Mouse (Mus musculus): ENCODE data around the gene Sipa1l3. TPM values are rescaled to one million over a fixed set of nuclear protein-coding genes. Genes with fewer than 3 reads are reported as not detected.

The Sipa1l3 gene
- polyA plus RNA-seq, 1 experiment from 2014 or later: 22.0 TPM

DNA sequence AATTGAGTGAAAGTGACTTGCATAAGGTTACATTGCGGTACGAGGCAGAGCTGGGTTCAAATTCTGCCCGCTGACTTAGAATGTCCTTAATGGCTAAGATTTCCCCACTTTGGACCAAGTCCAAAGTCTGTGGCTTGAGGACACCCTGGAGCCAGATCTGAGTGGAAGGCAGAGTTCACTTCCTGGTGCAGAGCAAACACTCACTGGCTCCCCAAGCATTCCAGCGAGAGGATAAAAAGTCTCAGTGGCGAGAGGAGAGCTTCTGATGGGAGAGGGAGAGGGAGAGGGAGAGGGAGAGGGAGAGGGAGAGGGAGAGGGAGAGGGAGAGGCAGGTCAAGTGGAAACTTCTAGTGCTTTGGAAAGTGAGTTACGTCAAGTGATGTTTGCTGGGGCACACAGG is 100.2 kb downstream of the Sipa1l3 start:
- Histone ChIP-seq H3K36me3 (ENCODE audit: control insufficient read depth, insufficient read depth, low read length) (no peaks in the 10 kb centered on the region), H3K9ac (replicated peaks; ENCODE audit: low read depth, low read length) (no peak overlapping the region), H3K27me3 (ENCODE audit: control insufficient read depth, insufficient read depth, low read length) (no peaks in the 10 kb centered on the region), H3K4me3 (ENCODE audit: low read depth, low read length) (no peak overlapping the region), H3K9me3 (ENCODE audit: control insufficient read depth, low read depth, low read length) (no peaks in the 10 kb centered on the region), H3K4me2 (replicated peaks; ENCODE audit: low read depth, low read length) (no peak overlapping the region), H3K4me1 (ENCODE audit: control insufficient read depth, insufficient read depth, low read length) (peaks cover 28% of the 10 kb centered on the region; the same call in 1 of the 2 replicates), H3K27ac (ENCODE audit: low read length) (no peak overlapping the region)
- 52% methylated on average over 6 of the region's 6 CpGs for WGBS
- ATAC-seq (ENCODE audit: insufficient number of reproducible peaks, insufficient read depth, low FRiP score, low read depth): peak; percentile 59; the same call in 1 of the 2 replicates

DNA sequence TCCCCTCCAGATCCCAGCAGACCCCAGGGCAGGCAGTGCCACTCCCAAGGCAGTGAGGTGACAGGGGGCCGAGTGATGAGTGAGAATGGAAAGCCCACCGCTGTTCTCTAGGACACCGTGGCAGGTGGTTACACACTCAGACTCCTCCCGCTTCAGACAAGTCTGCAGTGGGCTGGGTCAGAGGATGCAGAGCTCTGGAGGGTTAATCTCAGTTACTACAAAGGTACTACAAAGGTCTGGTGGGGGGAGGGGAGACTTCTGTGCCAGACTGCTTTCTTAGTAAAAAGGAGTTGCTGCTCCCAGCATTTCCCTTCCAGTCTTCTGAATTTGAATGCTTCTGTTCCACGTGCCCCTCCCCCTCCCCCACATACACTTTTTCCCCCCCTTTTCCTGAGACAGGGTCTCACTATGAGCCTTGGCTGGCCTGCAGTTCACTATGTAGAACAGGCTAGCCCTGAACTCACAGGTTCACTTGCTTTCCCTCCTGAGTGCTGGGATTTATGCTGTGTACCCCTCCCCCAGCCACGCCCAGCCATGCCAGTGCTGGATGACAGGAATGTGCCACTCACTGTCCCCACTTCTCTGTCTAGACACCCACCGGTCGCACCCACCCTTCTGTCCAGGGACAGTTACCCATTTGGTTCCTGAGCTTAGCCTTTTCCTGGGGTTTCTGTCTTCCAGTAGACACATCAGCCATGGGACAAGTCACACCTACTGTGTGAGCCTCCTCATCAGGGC is 100.9 kb downstream of the Sipa1l3 start:
- Histone ChIP-seq H3K9me3 (ENCODE audit: control insufficient read depth, low read depth, low read length) (no peaks in the 10 kb centered on the region), H3K27ac (ENCODE audit: low read length) (no peak overlapping the region), H3K4me1 (ENCODE audit: control insufficient read depth, insufficient read depth, low read length) (peaks cover 26% of the 10 kb centered on the region; the same call in 1 of the 2 replicates), H3K4me2 (replicated peaks; ENCODE audit: low read depth, low read length) (no peak overlapping the region), H3K4me3 (ENCODE audit: low read depth, low read length) (no peak overlapping the region), H3K36me3 (ENCODE audit: control insufficient read depth, insufficient read depth, low read length) (no peaks in the 10 kb centered on the region), H3K9ac (replicated peaks; ENCODE audit: low read depth, low read length) (no peak overlapping the region), H3K27me3 (ENCODE audit: control insufficient read depth, insufficient read depth, low read length) (no peaks in the 10 kb centered on the region)
- WGBS: 41% methylated on average over 8 of the region's 8 CpGs
- ATAC-seq (ENCODE audit: insufficient number of reproducible peaks, insufficient read depth, low FRiP score, low read depth): peak; percentile 43; the same call in 1 of the 2 replicates

DNA sequence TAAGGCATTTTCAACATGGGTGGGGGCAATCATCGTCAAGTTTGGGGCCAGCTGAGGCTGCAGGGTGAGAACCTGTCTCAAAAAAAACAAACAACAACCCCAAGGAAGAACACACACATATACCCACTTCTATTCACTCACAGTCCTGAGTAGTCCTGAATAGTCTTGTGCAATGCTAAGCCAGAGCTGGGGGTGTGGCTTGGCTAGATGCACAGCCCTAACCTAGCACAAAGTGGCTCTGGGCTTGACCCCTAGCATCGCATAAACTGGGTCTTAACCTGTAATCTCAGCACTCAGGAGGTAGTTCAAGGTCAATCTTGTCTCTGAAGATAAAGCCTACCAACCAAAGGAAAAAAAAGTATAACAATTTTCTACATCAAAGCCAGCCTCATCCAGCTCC is 101.5 kb downstream of the Sipa1l3 start:
- Histone ChIP-seq H3K36me3 (ENCODE audit: control insufficient read depth, insufficient read depth, low read length) (no peaks in the 10 kb centered on the region), H3K4me2 (replicated peaks; ENCODE audit: low read depth, low read length) (no peak overlapping the region), H3K27ac (ENCODE audit: low read length) (no peak overlapping the region), H3K4me3 (ENCODE audit: low read depth, low read length) (no peak overlapping the region), H3K9me3 (ENCODE audit: control insufficient read depth, low read depth, low read length) (no peaks in the 10 kb centered on the region), H3K4me1 (ENCODE audit: control insufficient read depth, insufficient read depth, low read length) (peaks cover 29% of the 10 kb centered on the region), H3K9ac (replicated peaks; ENCODE audit: low read depth, low read length) (no peak overlapping the region), H3K27me3 (ENCODE audit: control insufficient read depth, insufficient read depth, low read length) (no peaks in the 10 kb centered on the region)
- ATAC-seq (ENCODE audit: insufficient number of reproducible peaks, insufficient read depth, low FRiP score, low read depth): no peak
- WGBS: 34% methylated on average over 2 of the region's 2 CpGs

DNA sequence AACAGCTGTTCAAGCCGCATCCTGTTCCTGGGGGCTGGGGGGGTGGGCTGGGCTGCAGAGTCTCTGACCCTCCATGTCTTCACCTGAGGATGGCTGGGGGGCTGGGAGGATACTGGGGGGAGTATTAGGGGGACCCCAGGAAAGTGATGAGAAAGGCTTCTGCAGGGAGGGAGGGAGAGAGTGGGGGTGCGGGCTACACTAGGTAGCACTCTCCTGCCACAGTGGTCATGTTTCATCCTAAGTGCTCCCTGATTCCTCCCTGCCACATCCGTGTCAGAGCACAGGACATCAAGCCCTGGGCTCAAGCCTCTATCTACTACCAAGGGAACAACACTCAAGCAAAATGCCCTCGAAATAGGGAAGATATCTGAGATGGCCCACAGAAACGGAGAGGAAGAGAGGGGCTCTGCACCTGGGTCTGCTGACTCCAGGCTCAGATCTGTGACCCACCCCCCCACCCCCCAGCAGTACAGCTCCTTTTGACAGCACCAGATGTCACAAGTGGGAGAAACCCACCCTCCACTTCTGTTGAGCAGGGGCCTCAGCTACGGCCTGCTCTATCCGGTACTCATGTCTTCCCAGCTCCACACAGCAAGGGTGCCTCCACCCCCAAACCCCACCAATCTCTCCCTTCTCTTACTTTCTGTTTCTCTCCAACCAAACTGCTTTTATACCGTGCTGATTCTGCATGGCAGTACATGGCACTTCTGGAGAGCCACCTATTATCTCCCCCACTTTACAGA is 106.4 kb downstream of the Sipa1l3 start:
- Histone ChIP-seq H3K4me3 (ENCODE audit: low read depth, low read length) (no peak overlapping the region), H3K27ac (ENCODE audit: low read length) (no peak overlapping the region), H3K4me2 (replicated peaks; ENCODE audit: low read depth, low read length) (no peak overlapping the region), H3K9me3 (ENCODE audit: control insufficient read depth, low read depth, low read length) (no peaks in the 10 kb centered on the region), H3K9ac (replicated peaks; ENCODE audit: low read depth, low read length) (no peak overlapping the region), H3K4me1 (ENCODE audit: control insufficient read depth, insufficient read depth, low read length) (peaks cover 15% of the 10 kb centered on the region), H3K36me3 (ENCODE audit: control insufficient read depth, insufficient read depth, low read length) (no peaks in the 10 kb centered on the region), H3K27me3 (ENCODE audit: control insufficient read depth, insufficient read depth, low read length) (no peaks in the 10 kb centered on the region)
- peak; percentile 16; the same call in 1 of the 2 replicates for ATAC-seq (ENCODE audit: insufficient number of reproducible peaks, insufficient read depth, low FRiP score, low read depth)
- WGBS: 37% methylated on average over 8 of the region's 8 CpGs

DNA sequence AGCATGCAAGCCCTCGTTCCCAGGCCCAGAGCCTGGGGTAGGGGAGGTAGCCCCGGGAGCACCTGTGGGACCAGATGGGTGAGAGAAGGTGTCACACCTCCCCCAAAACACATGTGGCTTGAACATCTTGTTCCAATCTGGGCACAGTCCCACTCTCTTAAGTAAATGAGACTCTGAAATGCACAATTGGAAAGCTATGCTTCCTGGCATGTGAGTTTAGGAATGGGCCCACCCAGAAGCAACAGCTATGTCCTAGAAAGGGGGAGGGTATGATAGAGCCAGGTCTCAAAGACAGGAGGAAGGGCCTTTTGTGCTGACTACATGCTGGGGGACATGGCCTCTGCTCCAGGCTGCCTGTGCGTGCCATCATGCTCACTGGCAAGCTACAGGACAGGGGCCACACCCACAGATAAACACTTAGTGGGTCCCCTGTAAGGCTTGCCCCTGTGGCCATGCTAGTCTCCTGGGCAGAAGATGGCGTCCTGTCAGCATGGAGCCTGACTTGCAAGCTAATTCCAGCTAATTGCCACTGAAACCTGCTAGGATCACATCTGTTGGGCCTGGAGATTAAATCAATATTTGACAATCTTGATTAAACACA is 107.1 kb downstream of the Sipa1l3 start:
- 34% methylated on average over 4 of the region's 4 CpGs for WGBS
- H3K4me2 ChIP-seq (replicated peaks; ENCODE audit: low read depth, low read length): no peak overlapping the region
- peak; percentile 39; the same call in 1 of the 2 replicates for ATAC-seq (ENCODE audit: insufficient number of reproducible peaks, insufficient read depth, low FRiP score, low read depth)
- peak overlapping the region; percentile 44; the same call in 1 of the 2 replicates for H3K27ac ChIP-seq (ENCODE audit: low read length)
- no peaks in the 10 kb centered on the region for H3K36me3 ChIP-seq (ENCODE audit: control insufficient read depth, insufficient read depth, low read length)
- no peak overlapping the region for H3K9ac ChIP-seq (replicated peaks; ENCODE audit: low read depth, low read length)
- peaks cover 15% of the 10 kb centered on the region for H3K4me1 ChIP-seq (ENCODE audit: control insufficient read depth, insufficient read depth, low read length)
- H3K27me3 ChIP-seq (ENCODE audit: control insufficient read depth, insufficient read depth, low read length): no peaks in the 10 kb centered on the region
- no peak overlapping the region for H3K4me3 ChIP-seq (ENCODE audit: low read depth, low read length)
- H3K9me3 ChIP-seq (ENCODE audit: control insufficient read depth, low read depth, low read length): no peaks in the 10 kb centered on the region

DNA sequence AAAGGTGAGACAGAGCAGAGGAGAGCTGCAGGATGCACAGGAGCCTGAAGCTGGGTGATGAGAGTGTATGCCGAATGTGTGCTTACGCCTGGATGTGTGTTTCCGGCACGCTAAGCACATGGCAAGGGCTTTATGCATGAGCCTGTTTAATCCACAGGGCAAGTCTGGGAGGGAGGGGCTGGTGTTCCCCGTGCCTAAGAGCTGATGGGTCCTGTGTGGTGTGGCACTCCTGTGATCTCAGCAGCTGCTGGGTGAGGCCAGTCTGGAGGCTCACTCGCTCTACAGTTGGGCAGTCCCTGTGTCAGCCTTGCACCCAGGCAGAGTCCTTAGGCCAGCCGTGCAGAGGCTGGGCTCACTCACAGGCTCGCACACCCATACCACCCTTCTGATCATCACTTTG is 108.0 kb downstream of the Sipa1l3 start:
- H3K9ac ChIP-seq (replicated peaks; ENCODE audit: low read depth, low read length): no peak overlapping the region
- no peak overlapping the region for H3K4me2 ChIP-seq (replicated peaks; ENCODE audit: low read depth, low read length)
- no peak overlapping the region for H3K4me3 ChIP-seq (ENCODE audit: low read depth, low read length)
- no peaks in the 10 kb centered on the region for H3K9me3 ChIP-seq (ENCODE audit: control insufficient read depth, low read depth, low read length)
- no peak overlapping the region for H3K27ac ChIP-seq (ENCODE audit: low read length)
- peaks cover 15% of the 10 kb centered on the region for H3K4me1 ChIP-seq (ENCODE audit: control insufficient read depth, insufficient read depth, low read length)
- no peak for ATAC-seq (ENCODE audit: insufficient number of reproducible peaks, insufficient read depth, low FRiP score, low read depth)
- H3K36me3 ChIP-seq (ENCODE audit: control insufficient read depth, insufficient read depth, low read length): no peaks in the 10 kb centered on the region
- H3K27me3 ChIP-seq (ENCODE audit: control insufficient read depth, insufficient read depth, low read length): no peaks in the 10 kb centered on the region
- WGBS: 78% methylated on average over 8 of the region's 8 CpGs

DNA sequence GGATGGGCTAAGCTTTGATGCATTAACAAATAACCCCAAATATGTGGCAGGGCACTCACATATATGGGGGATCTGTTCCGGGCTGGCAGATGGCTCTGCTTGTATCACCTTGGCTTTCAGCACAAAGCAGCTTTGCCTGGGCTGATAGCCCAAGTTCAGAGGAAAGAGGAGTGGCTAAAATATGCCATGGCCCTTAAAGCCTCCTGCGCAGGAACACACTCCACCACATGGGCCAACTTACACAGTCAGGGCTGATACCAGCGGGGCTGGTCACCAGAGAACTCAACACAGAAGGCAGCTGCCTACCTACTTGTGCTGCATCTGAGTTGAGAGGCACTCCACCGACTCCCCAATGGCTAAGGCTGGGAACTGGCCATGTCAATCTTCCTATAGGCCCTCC is 111.6 kb downstream of the Sipa1l3 start:
- no peak for ATAC-seq (ENCODE audit: insufficient number of reproducible peaks, insufficient read depth, low FRiP score, low read depth)
- Histone ChIP-seq H3K4me1 (ENCODE audit: control insufficient read depth, insufficient read depth, low read length) (peaks cover 10% of the 10 kb centered on the region), H3K9me3 (ENCODE audit: control insufficient read depth, low read depth, low read length) (no peaks in the 10 kb centered on the region), H3K27ac (ENCODE audit: low read length) (no peak overlapping the region), H3K27me3 (ENCODE audit: control insufficient read depth, insufficient read depth, low read length) (no peaks in the 10 kb centered on the region), H3K36me3 (ENCODE audit: control insufficient read depth, insufficient read depth, low read length) (no peaks in the 10 kb centered on the region), H3K9ac (replicated peaks; ENCODE audit: low read depth, low read length) (no peak overlapping the region), H3K4me3 (ENCODE audit: low read depth, low read length) (no peak overlapping the region), H3K4me2 (replicated peaks; ENCODE audit: low read depth, low read length) (no peak overlapping the region)
- WGBS: 85% methylated on average over 4 of the region's 4 CpGs

DNA sequence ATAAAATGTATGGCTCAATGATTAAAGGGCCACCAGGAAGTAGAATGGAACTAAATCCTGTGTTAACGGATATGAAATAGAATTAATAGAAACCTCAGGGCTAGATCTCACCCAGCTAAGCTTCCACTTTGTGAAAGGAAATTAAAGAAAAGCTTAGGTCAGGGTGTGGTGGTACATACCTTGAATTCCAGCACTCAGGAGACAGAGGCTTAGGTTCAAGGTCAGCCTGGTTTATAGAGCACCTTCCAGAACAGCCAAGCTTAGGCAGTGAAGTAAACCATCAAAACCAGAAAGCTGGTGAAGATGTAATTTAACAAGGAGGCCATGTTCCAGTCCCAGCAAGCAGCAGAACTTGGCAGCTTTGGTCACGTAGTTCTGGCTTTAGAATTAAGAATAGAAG is 114.3 kb downstream of the Sipa1l3 start:
- H3K27ac ChIP-seq (ENCODE audit: low read length): no peak overlapping the region
- H3K27me3 ChIP-seq (ENCODE audit: control insufficient read depth, insufficient read depth, low read length): no peaks in the 10 kb centered on the region
- H3K9ac ChIP-seq (replicated peaks; ENCODE audit: low read depth, low read length): no peak overlapping the region
- peaks cover 9% of the 10 kb centered on the region for H3K36me3 ChIP-seq (ENCODE audit: control insufficient read depth, insufficient read depth, low read length)
- H3K4me1 ChIP-seq (ENCODE audit: control insufficient read depth, insufficient read depth, low read length): no peaks in the 10 kb centered on the region
- no peak overlapping the region for H3K4me2 ChIP-seq (replicated peaks; ENCODE audit: low read depth, low read length)
- no peak for ATAC-seq (ENCODE audit: insufficient number of reproducible peaks, insufficient read depth, low FRiP score, low read depth)
- H3K9me3 ChIP-seq (ENCODE audit: control insufficient read depth, low read depth, low read length): no peaks in the 10 kb centered on the region
- 92% methylated on average over 2 of the region's 2 CpGs for WGBS
- no peak overlapping the region for H3K4me3 ChIP-seq (ENCODE audit: low read depth, low read length)

Measured in stomach, embryonic 14.5 days (tissue).